Mouse (Mus musculus): Measurements from ENCODE around the gene Sh3kbp1. TPM values are rescaled to one million over a fixed set of nuclear protein-coding genes. Genes with fewer than 3 reads are reported as not detected.

Sh3kbp1 gene
- polyA plus RNA-seq, 1 experiment from 2014 or later: 33.5 TPM

Other genes starting within 250 kb of the Sh3kbp1 start
- gene Map7d2, start 212.7 kb upstream of the Sh3kbp1 start, polyA plus RNA-seq (2015; fragmentation: Nextera tagmentation; extraction: Ambion mirVana): 1.3 and 2.0 TPM in 2 replicates
- 18.9 TPM in 2 replicates for gene Bclaf3, start 100.6 kb upstream of the Sh3kbp1 start, polyA plus RNA-seq (2015; fragmentation: Nextera tagmentation; extraction: Ambion mirVana)

Measured in lung, embryonic 16.5 days (tissue).